Mouse (Mus musculus) embryonic stem cell, embryonic (primary cell): ENCODE measurements at regions not wholly inside any gene's neighbourhood (a gene's known extent, or its start where the extent isn't known, plus 50 kb on each side); places are given as distances from the start of the nearest gene placed in this dataset.

ENCODE experiments used
- CTCF ChIA-PET, 4 experiments: fragments of 300-600 bp in 2 of 4; fragments of 350-600 bp in 2 of 4; sonication (Branson Sonifier 250); formaldehyde crosslinking; loops; one replicate each; lab custom pipeline; 2022; ENCODE audit warnings: inconsistent platforms in 2 of 4; lab: Charles Lee
- POLR2A ChIA-PET, 4 experiments: fragments of 300-600 bp in 2 of 4; fragments of 350-600 bp in 2 of 4; sonication (Branson Sonifier 250); formaldehyde crosslinking; loops; one replicate each; lab custom pipeline; 2022; ENCODE audit warnings: antibody characterized with exemption in 4 of 4, inconsistent platforms in 1 of 4; lab: Charles Lee

GRCm38 (mm10) chr11:3597002-3597401 is 52.0 kb upstream of the Morc2a start:
- ChIA-PET POLR2A (interaction anchor here in 2 of 4 experiments (1.4 to 2.5 kb wide), 3 partner anchors 9 to 62 kb away, joined by 4 to 11 read pairs (median 7); no protein-coding TSS in a partner anchor), CTCF (interaction anchor here (0.6 to 1.5 kb wide), 16 partner anchors 8 to 231 kb away, joined by 3 to 14 read pairs (median 4); partner anchors contain the start of gene Selenom (in 1 of the 4))

- CTCF ChIA-PET: interaction anchor here in 3 of 4 experiments (0.6 to 3.5 kb wide), 3 partner anchors 59 to 238 kb away, joined by 3 to 12 read pairs (median 4); no protein-coding TSS in a partner anchor
- POLR2A ChIA-PET: no interaction called here
These were observed 54.2 kb upstream of the Smtn start for GRCm38 (mm10) chr11:3594574-3594973.

GRCm38 (mm10) chr11:3591123-3591522 is 50.7 kb upstream of the Smtn start:
- ChIA-PET POLR2A (interaction anchor here in 3 of 4 experiments (0.7 to 2.1 kb wide), 4 partner anchors 11 to 350 kb away, joined by 3 to 5 read pairs (median 4); no protein-coding TSS in a partner anchor), CTCF (interaction anchor here (0.6 to 3.5 kb wide), 6 partner anchors 8 to 107 kb away, joined by 3 to 12 read pairs (median 4); no protein-coding TSS in a partner anchor)
